Mouse (Mus musculus): ENCODE results near the gene Prkaa1.
"Not testable (repeated sequence)": the region's sequence is repeated elsewhere in the genome, so short reads cannot be mapped to it uniquely, and the experiment has no call there.

Prkaa1 gene

DNA sequence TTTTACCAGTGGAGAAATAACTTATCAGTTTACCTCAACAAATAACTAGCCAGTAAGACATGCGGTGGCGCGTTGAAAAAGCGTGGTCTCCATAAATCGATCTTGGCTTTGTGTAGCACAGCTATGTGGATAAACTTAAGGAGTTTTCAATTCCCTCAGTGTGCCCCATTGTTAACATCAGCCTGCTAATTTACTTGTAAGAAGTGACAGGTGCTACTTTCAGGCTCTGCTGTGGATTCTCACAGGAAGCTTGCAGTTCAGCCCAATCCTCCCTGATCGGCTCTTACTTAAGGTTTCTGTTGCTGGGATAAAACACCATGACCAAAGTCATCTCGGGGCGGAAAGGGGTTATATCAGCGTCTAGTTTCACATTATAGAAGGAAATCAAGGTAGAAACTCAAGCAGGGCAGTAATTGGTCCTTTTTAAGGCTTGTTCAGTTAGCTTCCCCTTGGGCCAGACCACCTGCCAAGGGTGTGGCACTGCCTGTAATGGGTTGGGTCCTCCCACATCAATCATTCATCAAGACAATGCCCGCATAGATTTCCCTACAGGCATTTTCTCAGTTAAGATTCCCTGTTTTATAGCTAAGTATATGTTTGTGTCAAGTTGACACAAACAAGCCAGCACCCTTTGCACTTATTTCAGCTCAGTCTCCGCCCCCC is 41.1 kb downstream of the Prkaa1 start:
- DNase-seq = peak; percentile 15

DNA sequence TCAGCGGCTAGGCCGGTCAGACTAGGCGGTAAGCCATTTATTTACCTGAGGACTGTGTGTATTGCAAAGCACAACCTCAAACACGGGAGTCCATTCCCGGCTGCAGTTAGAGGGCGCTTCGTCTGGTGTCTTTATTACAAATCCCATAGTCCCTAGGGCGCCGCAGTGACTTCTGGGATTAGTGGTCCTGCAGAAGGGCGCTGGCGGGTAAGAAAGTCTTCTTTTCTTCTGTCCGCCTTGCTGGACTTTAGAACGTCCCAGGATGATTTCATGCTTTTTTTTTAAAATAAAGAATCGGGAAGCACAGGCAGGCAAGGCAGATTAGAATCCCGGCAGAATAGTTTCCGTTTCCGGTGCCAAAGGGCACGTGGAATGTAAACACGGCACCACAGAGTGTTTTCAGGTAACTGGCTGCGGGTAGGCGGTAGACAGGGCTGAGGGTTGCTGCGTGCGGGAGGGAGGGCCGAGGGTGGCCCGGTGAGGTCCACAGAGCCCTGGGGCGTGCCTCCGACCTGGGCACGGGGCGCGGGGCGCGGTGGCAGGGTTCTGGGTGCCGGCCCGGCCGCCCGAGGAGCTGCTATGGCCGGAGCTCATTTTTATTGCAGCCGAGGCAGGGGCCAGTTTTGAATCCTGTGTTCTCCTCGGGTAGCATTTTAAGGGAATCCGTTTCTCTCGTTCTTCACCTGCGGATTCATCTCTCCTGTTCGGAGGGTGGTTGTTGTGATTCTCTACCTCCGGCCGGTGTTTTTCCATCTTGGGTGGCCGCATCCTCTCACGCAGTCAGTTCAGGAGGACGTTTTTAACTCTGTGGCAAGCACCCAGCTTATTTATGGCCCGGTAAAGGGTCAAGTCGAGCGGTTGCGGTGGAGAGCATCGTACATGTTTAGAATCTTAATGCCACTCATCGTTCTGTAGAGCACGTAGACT is 42.0 kb downstream of the Prkaa1 start, which contains the start of gene Ttc33:
Gene Ttc33 (plus strand): TSS at position 160 of the 927 bp plus-strand sequence.
- peak; percentile 72 for DNase-seq

DNA sequence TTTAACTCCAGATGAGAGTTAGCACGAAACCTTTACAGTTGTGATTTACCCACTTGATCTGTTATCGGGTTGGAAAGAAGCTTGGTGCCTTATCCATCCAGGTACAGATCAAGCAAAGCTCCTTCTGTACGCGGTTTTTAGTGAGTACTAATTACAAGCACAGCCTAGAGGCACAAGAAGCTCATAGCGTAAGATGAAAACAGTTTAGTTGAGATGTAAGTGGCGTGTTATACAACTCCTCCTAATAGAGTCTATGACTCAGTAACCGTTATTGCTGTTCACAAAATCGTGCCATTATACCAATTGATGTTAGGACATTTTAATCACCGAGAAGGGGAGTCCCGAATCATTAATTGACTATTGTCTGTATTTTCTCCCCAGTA is 42.6 kb downstream of the Prkaa1 start:
- DNase-seq = no peak

DNA sequence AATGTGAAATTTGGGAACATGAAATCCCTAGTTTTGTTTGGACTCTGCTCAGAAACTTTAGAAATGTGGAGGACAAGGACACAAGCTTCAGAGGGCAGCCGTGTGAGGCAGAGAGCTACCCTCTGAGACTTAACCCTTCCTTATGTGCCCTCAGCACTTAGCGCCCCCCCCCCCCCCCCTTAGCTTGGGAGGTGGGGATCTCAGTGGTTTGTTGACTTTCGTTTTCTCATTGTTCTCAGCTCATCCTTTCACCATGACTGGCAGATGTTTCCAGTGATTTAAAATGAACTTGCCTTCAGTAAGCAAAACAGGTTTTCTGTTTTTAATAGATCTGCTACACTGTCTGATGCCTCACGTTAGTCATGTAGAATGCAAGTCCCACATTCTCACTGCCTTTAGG is 43.5 kb downstream of the Prkaa1 start:
- DNase-seq = no peak

DNA sequence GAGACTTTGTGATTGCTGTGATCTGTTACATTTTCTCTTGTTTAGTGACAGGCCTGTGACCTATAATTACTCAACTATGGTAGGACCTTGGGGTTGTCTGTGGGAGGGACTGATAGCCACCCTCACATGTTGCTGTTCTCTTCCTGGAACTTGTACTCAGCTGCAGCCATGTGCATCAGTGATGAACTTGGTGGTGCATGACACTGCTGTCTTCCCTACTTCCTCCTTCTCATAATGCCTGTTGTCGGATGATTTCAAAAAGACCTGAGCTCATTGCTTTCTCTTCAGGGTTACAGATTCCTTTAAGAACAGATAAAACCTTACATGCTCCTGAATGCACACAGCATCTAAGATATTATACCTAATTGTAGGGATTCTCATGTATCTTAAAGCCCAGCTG is 44.4 kb downstream of the Prkaa1 start:
- DNase-seq = no peak

DNA sequence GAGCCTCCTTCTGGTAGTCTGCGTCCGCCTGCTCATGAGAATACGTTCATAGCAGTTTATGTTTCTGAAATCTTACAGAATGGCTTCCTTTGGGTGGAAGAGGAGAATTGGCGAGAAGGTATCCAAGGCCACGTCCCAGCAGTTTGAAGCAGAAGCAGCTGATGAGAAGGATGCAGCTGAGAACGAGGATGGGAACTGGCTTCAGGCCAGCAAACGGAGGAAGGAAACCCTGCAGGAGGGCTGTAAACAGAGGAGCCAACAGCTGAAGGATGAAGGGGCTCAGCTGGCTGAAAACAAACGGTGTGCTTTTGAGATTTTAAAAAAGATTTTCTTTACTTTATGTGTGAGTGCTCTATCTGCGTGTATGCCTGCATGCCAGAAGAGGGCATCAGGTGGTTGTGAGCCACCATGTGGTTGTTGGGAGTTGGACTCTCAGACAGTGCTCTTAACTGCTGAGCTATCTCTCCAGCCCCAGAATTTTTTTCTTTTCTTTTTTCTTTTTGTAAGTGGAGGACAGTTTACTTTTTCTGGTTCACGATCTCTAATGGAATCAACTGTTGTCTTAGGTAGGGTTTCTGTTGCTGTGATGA is 45.9 kb downstream of the Prkaa1 start:
- no peak for DNase-seq

DNA sequence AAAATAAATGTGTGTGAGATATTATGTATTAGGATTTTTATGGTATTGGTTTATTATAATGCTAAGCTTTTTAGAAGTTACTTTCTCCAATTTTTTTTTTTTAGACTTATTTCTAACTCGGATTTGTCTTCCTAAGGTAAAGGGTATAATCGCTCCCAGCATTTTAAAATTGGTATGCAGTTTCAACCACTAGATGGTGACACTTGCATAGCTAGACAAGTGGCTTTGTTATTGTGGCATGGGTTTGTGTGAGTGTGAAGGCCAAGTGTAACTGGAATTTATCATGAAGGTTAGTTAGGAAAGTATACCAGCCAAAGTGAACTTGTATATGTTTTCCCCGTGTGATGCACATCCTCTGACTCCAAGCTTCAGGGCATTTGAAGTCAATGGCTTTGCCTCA is 50.2 kb downstream of the Prkaa1 start:
- DNase-seq = peak; percentile 9

DNA sequence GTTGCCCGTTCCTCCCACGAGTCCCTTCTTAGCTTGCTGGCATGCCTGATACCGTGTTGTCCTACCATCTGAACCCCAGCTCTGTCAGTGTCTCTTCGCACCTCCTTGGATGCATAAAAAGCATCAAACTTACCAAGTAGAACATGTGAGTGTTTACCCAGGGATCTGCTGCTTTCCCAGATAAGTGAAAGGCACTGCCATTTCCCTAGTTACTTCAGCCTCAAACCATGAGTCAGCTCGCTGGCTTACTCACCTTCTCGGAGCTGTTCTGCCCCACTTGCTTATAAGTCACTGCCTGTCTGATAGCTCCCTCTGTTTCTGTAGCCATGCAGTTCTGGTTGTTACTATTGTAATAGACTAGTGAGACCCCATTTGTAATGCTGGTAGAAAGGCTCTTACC is 50.8 kb downstream of the Prkaa1 start:
- DNase-seq = no peak

DNA sequence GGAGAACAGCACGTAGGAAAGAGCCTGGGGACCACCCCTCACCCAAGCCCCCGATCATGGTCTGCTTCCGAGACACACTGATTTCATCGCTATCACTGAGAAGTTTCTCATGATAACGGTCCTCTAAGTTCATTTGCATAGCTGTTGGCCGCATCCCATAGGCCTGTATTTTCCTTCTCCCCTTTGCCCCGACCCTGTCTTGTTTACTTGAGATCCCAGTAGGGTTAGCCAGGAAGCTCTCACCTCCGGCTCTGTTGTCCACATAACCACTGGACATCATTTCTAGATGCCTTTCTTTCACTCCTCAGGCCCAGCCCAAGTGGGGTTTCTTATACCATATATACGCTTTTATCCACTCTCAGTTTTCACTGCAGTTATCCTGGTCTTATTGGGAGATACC is 51.3 kb downstream of the Prkaa1 start:
- DNase-seq = no peak

DNA sequence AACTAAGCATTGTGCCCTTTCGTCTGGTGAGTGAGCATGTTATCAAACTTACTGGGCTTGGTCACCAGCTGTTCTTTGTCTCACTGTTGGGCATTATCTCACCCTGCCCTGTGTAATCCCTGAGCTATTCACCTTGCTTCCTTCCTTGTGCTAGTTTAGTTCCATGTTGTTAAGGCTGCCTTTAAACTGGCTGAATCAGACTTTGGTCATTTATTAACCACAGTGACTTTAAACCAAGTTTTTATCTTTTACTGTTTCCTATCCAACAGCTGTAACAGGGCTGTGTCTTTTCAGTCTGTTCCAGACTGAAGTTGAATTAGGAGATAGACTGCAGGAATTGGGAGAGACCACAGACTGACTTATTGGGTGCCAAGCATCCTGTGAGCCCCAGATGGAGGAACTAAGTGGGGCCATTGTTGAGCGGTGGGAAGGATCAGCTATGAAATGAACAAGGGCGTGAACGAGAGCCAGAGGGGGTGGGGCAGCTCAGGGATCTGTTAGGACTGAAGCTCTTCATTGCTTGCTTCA is 52.4 kb downstream of the Prkaa1 start:
- no peak for DNase-seq

DNA sequence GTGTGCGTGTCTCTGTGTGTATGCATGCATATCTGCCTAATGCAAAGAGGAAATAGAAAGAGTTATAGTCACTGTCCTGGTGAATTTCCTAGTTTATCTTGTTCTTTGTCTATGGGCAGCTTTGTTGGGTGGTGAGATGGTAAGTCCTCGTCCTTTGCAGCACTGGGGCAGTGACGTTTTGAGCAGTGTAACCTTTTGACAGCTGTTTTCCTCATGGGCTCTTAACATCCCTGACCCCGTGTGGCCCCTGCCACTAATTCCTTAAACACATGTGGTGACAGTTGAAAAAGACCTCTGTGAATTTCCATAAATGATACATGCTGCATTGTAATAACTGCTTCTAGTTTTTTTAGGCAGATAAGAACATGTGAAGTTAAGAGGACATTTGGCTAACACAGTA is 53.0 kb downstream of the Prkaa1 start:
- no peak for DNase-seq

DNA sequence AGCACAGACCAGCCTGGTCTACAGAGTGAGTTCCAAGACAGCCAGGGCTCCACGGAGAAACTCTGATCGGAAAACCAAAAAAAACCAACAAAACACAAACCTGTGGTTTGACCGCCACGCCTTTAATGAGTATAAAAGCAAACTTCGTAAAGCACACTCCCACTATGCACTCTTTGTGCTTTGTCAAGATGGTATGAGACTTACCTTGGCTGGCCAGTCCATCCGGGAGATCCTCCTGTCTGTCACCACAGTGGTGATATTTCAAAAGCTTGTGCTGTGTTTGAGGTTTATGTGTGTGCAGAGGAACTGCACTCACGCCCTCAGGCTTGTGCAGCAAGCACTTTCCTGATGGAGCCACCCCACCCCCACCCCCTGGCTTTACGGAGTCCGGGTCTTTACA is 61.6 kb downstream of the Prkaa1 start:
- no peak for DNase-seq

DNA sequence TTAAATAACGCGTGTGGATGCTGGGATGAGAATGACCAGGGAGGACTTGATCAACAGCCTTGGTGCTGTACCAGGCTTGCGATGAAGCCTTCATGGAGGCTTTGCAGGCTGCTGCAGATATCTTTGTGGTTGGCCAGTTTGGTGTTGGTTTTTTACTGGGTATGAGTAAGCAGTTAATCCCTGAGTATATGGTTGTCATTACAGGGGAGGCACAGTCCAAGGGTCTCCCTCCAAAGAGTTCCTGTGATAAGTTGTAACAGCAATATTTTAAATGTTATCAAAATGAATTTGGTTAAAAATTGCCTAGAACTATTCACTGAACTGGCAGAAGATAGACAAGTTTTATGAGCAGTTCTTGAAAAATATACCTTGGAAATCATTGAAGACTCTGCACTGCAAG is 65.5 kb downstream of the Prkaa1 start:
- no peak for DNase-seq

DNA sequence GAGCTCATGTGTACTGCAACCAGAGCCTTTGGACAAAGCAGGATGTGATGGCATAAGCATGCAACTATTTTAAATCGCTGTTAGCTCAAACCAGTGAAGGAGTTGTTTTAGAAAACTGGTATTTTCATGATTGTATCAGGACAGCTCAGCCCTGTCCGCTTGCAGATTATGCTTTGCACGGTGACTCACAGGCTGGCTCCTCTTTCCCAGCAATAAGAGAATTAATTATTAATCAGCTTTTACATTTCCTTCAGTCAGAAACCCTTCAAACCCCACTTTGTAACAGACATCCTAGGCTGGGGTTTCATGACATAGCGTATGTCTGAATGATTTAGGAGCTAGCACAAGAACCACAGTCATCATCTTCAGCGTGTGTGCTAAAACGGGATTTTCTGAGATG is 76.8 kb downstream of the Prkaa1 start:
- no peak for DNase-seq

DNA sequence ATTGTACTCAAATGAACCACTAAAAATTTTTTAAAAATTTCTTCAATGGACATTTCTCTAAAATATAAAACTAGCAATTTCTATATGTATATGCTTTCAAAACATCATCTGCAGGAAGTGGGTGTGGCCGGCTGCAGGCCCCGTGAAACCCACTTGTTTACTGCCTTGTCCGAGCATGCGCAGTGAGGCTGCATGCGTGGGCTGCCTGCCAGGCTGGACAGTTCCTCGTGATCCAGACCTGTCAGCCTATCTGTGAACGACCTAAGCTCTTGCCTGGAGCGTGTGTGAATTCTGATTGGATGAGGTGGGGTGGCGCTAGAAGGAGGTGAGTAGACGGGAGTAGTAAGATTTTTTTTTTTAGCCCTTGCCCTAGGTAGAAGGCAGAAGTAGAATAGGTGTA is 87.1 kb downstream of the Prkaa1 start:
- DNase-seq = not testable (repeated sequence)

Data from thymus, postnatal 25 days (tissue).